Mouse (Mus musculus) liver, adult 2 months (tissue): ENCODE results near the gene Rgs17.

ENCODE experiments used
- CTCF ChIP-seq: fragments of 200-500 bp; IDR thresholded peaks from 2 replicates; pipeline ENCODE4 v1.5.1; 2011; ENCODE audit warnings: low read depth, low read length, control low read depth
- POLR2A ChIP-seq: fragments of 200-500 bp; IDR thresholded peaks from 2 replicates; pipeline ENCODE4 v1.6.1; 2011; ENCODE audit warnings: low read length, control low read depth; ENCODE audit not compliant: insufficient read depth; ENCODE audit errors: extremely low read depth

DNA sequence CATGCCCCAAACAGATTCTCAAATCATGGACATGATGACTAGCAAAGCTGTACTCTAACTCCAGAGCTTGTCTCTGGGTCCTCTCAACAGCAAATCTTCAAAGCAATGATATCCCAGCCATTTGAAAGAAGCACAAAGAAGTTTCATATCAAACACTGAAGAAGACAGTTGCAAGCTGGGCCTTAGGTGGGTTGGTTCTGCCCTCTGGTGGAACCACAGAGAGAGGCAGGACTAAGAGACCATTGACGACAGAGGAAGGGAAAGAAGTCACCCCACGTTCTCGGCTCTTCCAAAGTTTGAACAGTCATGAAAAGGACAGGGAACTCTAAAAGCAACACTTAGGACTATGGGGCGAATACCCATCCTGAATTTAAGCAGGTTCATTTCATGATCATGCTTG is 135.3 kb downstream of the Rgs17 start:
- no peak for TF ChIP-seq POLR2A
- peak; percentile 47; the same call in 1 of the 2 replicates for TF ChIP-seq CTCF
